Comparison of ENCODE assay signal across 9 mouse cellular contexts in the genomic region with DNA sequence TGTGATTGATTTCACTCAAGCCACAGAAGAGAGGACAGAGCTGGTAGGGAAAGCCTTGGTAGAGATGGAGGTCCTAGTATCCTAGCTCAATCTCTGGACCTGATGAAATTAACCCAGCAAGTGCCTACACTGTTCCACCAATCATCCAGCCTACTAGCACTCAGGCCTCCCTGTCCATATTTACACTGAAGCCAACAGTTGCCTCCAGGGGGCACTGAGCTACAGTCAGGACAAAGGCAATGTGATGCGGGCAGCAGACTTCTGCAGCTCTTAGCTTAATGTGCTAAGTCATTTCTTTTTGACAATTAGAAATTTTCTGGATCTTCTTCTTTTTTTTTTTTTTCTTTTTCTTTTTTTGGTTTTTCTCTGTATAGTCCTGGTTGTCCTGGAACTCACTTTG. TPM values are rescaled to one million over a fixed set of nuclear protein-coding genes. Genes with fewer than 3 reads are reported as not detected.
A peak's percentile ranks its signal among the peaks of the same experiment; 100 is the strongest.
DNase-seq lines count a peak whose midpoint lies in the region; ATAC-seq and TF ChIP-seq lines count a peak whose summit lies in the region.
"Had no signal": no experiment of that assay in that cellular context is flagged by ENCODE, and none has a peak within 500 bp of the region (broad histone marks: within the 10 kb centered on the region; RNA-seq: fewer than 3 reads in every experiment).

No protein-coding gene starts in this region.

- H3K9ac ChIP-seq in heart, adult 2 months (ENCODE audit: low read depth, low read length), result no peak overlapping the region

- no peak for DNase-seq in heart, adult 2 months
- DNase-seq in heart, postnatal 10 days, result no peak
- peak; percentile 19 for DNase-seq in thymus, adult 2 months
- no peak for DNase-seq in thymus, adult 18-20 months
- DNase-seq in induced T-regulatory cell, adult 2 months (ENCODE audit: low read depth), result peak; percentile 39
- peak; percentile 47 for DNase-seq in thymus, postnatal 4 days
- DNase-seq in left cerebral cortex, postnatal 10 days (ENCODE audit: extremely low spot score in 1 of 2, low spot score in 2 of 2), result no peak

- WGBS in heart, adult 2 months, result 76% methylated on average over 1 of the region's 1 CpGs
- WGBS in thymus, adult 2 months, result 97% methylated on average over 1 of the region's 1 CpGs

- no peaks in the 10 kb centered on the region for H3K79me2 ChIP-seq in heart, adult 2 months (replicated peaks; ENCODE audit: control insufficient read depth, insufficient read depth, low read length)

- intact Hi-C loops in heart, adult 2 months (cut with DNase I), result no loop called here
- intact Hi-C loops in heart, postnatal 10 days (cut with DNase I), result no loop called here
- intact Hi-C loops in left cerebral cortex, postnatal 10 days (cut with DNase I), result no loop called here

- ATAC-seq in frontal cortex, adult (ENCODE audit: low TSS enrichment), result no peak

- TF ChIP-seq CTCF in heart, adult 2 months (IDR thresholded peaks at IDR 0.05), result peak; percentile 57
- no peak for TF ChIP-seq CTCF in thymus, adult 2 months (IDR thresholded peaks at IDR 0.05; ENCODE audit: borderline replicate concordance, control insufficient read depth, extremely low read depth, insufficient read depth, low read length, poor library complexity)

- H3K27me3 ChIP-seq in heart, adult 2 months (ENCODE audit: control insufficient read depth, insufficient read depth, low read length), result no peaks in the 10 kb centered on the region
- no peaks in the 10 kb centered on the region for H3K27me3 ChIP-seq in thymus, adult 2 months (ENCODE audit: control insufficient read depth, insufficient read depth, low read length)

- TF ChIP-seq POLR2A in heart, adult 2 months (IDR thresholded peaks at IDR 0.05; ENCODE audit: insufficient read depth, low read depth, low read length), result no peak
- TF ChIP-seq POLR2A in thymus, adult 2 months (IDR thresholded peaks at IDR 0.05; ENCODE audit: control insufficient read depth, extremely low read depth, insufficient read depth, low read length, poor library complexity), result no peak

- H3K4me3 ChIP-seq in heart, adult 2 months, result no peak overlapping the region
- no peak overlapping the region for H3K4me3 ChIP-seq in thymus, adult 2 months (ENCODE audit: control insufficient read depth, insufficient read depth, low read length)
- H3K4me3 ChIP-seq: erythroblast, embryonic 14.5 days had no signal

- H3K4me1 ChIP-seq in heart, adult 2 months (ENCODE audit: control insufficient read depth, insufficient read depth, low read length), result no peaks in the 10 kb centered on the region; the same call in 1 of the 2 replicates
- no peaks in the 10 kb centered on the region for H3K4me1 ChIP-seq in thymus, adult 2 months (replicated peaks; ENCODE audit: control insufficient read depth, insufficient read depth, low read length)

- no peak for TF ChIP-seq EP300 in heart, adult 2 months (IDR thresholded peaks at IDR 0.05; ENCODE audit: insufficient read depth, low read depth, low read length)

- H3K27ac ChIP-seq in heart, adult 2 months, result no peak overlapping the region
- H3K27ac ChIP-seq in thymus, adult 2 months (ENCODE audit: control insufficient read depth, insufficient read depth, low read length), result no peak overlapping the region

- H3K36me3 ChIP-seq in heart, adult 2 months (ENCODE audit: control insufficient read depth, insufficient read depth, low read length), result peaks cover 11% of the 10 kb centered on the region
- peaks cover 84% of the 10 kb centered on the region for H3K36me3 ChIP-seq in thymus, adult 2 months (ENCODE audit: control insufficient read depth, insufficient read depth, low read length)

RNA-seq across cellular contexts. Expression of gene 4931406P16Rik, which starts 38.6 kb away (rescaled TPM):
- 10 to 100 TPM; 40.7 to 44.1 TPM for total RNA-seq in heart, adult 2 months (2021)
- 24.9 and 32.5 TPM in 2 replicates for polyA plus RNA-seq in heart, adult 2 months (2012; rRNA removed)
- 100 to 1,000 TPM in 1 of 2 experiments, 10 to 100 TPM in 1; 95.5 to 102 TPM for total RNA-seq in heart, postnatal 10 days (2021)
- polyA plus RNA-seq in thymus, adult 2 months (2012; rRNA removed), result 31.9 and 32.2 TPM in 2 replicates
- total RNA-seq in left cerebral cortex, postnatal 10 days (2021), result 10 to 100 TPM; 46.2 to 54.4 TPM

RNA-seq across cellular contexts. Expression of gene Lsm14a, which starts 41.1 kb away (rescaled TPM):
- 10 to 100 TPM; 86.9 to 88.3 TPM for total RNA-seq in heart, adult 2 months (2021)
- 42.9 and 68.7 TPM in 2 replicates for polyA plus RNA-seq in heart, adult 2 months (2012; rRNA removed)
- total RNA-seq in heart, postnatal 10 days (2021), result 100 to 1,000 TPM in 1 of 2 experiments, 10 to 100 TPM in 1; 87.6 to 102 TPM
- polyA plus RNA-seq in thymus, adult 2 months (2012; rRNA removed), result 90.8 and 92.4 TPM in 2 replicates
- total RNA-seq in left cerebral cortex, postnatal 10 days (2021), result 10 to 100 TPM; 56.0 to 73.4 TPM

Comparison
In these comparisons a context has a peak if more than half of its experiments do, and no peak if none do; other contexts are left out.
1. DNase-seq: peak in thymus, adult 2 months (single experiment), induced T-regulatory cell, adult 2 months (single experiment) and thymus, postnatal 4 days (single experiment); none in heart, adult 2 months (0 of 2), heart, postnatal 10 days (0 of 2), thymus, adult 18-20 months (0 of 2) and left cerebral cortex, postnatal 10 days (0 of 2).